Mouse (Mus musculus) heart, adult 8-10 months (tissue): ENCODE data around the gene Flt3l. TPM values are rescaled to one million over a fixed set of nuclear protein-coding genes. Genes with fewer than 3 reads are reported as not detected.
"Not testable (repeated sequence)": the region's sequence is repeated elsewhere in the genome, so short reads cannot be mapped to it uniquely, and the experiment has no call there.

Source experiments
- DNase-seq: peaks from one replicate; pipeline ENCODE4 v3.0.0; 2022; ENCODE audit warnings: low spot score
- total RNA-seq, 4 experiments: library from RNA; stranded (reverse); gene quantifications; 2 replicates each; pipeline ENCODE4 v1.2.4; 2022

Gene Flt3l
- total RNA-seq, 4 experiments from 2014 or later, result 6.1 to 7.9 (median 6.5) TPM

GRCm38 (mm10) chr7:45125144-45125600 lies 11.1 kb downstream of the Flt3l start:
- no peak for DNase-seq

- peak; percentile 99 for DNase-seq
Observed at GRCm38 (mm10) chr7:45124224-45125143, 11.7 kb downstream of the Flt3l start, which contains the start of gene Rps11. Rps11 (minus strand) TSS chr7:45124439.

DNA sequence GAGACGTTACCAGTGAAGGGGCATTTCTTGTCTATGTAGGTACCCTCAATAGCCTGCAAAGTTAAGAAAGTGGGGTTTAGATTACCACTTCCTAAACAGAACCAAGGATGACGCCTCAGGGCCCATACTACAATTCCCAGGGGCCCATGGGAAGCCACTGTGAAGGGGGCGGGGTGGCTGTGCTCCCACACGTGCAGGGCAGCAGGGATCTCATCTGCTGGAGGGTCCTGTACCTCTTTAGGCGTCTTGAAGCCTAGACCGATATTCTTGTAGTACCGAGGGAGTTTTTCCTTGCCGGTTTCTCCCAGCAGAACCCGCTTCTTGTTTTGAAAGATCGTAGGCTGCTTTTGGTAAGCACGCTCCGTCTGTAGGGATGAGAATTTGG lies 13.1 kb downstream of the Flt3l start:
- DNase-seq, result no peak

- DNase-seq, result no peak
Observed at GRCm38 (mm10) chr7:45122561-45123185, 13.6 kb downstream of the Flt3l start.

DNA sequence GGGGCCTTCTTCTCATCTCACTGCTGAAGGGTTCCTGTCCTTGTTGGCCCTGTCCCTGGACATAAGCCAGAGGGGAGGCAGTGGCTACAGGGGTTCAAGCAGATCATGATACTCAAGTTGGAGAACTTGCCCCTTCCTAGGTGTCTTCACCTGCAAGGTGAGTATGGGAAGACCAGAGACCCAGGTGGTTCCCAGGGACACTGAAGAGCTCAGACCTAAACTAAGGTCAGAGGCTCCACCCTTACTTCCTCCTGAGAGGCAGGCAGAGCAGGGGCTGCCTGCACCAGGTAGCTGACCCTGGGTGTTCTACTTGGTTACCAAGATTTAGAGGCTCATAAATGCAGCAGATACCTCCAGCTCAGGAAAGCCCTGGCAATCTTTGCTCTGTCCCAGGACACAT lies 14.3 kb downstream of the Flt3l start:
- DNase-seq, result no peak

DNA sequence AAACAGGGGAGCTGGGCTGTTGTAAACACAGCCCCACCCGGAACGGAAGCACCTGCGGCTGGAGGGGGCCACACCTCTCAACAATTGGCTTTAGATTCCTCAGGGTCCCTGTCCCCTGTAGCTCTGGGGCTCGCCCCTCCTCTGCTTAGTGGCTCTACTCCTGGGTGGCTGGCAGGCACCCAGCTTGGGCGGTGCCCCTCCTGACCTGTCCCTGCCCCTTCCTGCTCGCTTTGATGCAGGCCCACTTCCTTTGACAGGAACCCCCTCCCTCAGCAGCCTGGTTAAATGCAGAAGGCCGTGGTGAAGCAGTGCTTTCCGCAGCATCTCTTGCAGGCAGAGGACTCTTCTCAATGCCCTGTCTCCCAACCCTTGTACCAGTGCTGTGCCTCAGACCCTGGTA lies 14.8 kb downstream of the Flt3l start:
- peak; percentile 72 for DNase-seq

DNA sequence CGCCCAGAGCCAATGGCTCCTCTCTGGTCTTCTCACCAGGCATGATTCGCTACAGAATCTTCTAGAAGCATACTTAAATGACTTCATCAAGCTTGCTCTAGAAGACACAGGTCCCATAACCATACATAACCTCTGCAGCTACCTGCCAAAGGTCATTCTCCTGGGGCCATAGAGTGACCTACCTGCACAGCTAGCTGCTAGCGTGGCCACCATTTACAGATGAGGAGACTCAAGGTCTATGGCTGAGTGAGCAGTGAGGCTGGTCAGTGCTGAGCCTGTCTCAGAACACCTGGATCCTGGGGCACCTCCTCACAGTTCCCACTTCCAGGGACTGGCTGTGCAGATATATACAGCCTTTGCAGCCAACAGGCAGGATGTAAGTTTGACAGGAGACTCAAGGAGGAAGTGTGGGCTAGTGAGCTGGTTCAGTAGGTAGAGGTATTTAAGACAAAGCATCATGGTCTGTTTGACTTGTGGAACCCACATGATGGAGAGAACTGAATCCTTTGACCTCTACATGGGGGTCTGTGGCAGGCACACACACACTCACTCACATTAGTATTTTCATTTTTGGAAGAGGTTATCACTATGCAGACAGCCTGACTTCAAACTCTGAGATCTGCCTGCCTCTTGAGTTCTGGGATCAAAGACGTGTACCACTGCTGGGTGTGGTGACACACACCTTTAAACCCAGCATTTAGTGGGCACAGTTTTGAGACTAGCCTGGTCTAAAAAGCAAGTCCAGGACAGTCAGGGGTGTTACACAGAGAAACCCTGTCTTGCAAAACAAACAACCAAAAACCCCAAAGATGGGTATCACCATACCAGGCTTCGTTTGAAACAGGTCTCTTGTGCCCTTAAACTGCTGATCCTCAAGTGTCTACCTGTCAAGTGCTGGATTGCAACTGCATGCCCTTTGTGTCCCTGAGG lies 16.2 kb downstream of the Flt3l start:
- no peak for DNase-seq

GRCm38 (mm10) chr7:45118336-45118735 lies 17.9 kb downstream of the Flt3l start:
- DNase-seq, result no peak

- no peak for DNase-seq
Observed at GRCm38 (mm10) chr7:45117566-45117965, 18.7 kb downstream of the Flt3l start.

DNA sequence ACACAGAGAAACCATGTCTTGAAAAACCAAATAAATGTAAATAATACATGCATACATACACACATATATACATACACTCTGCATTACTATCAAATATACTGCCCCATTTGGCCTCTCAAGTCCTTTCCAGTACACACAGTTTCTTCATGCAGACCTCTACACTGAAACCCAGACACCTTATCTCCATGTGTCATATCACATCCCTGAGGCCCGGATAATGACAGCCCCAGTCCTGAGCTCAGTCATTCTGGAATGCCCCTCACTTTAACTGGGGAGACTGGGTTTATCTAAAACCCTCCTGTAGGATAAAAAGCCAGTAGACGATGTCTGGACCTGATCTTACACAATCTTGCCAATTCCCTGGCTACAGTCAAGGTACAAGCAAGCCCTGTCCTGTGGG lies 22.8 kb downstream of the Flt3l start:
- DNase-seq, result no peak

GRCm38 (mm10) chr7:45112529-45112928 lies 23.7 kb downstream of the Flt3l start:
- DNase-seq, result no peak

GRCm38 (mm10) chr7:45111940-45112339 lies 24.3 kb downstream of the Flt3l start:
- no peak for DNase-seq

DNA sequence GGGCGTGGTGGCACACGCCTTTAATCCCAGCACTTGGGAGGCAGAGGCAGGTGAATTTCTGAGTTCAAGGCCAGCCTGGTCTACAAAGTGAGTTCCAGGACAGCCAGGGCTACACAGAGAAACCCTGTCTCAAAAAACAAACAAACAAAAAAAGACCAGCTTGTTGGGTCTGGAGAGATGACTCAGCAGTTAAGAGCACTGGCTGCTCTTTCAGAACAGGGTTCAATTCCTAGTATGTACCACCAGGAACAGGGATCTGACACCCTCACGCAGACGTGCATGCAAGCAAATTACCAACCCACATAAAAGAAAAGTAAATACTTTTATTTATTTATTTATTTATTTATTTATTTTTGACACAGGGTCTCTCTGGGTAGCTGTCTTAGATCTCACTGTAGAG lies 26.1 kb downstream of the Flt3l start:
- DNase-seq, result not testable (repeated sequence)

- DNase-seq, result no peak
Observed at GRCm38 (mm10) chr7:45107052-45107645, 29.1 kb downstream of the Flt3l start.

DNA sequence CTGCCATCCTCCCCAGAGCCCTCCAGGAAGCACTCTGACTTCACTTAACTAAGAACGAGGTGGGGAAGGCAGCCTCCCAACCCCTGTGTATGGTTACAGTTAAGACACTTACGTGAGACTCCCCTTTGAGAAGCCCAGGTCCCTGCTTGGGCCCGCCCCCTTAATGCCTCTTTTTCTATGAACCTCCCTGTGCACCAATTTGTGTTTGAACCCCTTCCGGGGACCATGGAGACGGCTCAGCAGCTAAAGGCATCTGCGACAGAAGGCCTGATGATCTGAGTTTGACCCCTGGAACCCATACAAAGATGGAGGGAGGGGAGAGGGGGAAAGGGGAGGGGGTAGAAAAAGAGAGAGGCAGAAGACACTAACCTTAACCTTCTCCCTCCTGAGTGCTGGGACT lies 29.8 kb downstream of the Flt3l start:
- no peak for DNase-seq

- no peak for DNase-seq
Observed at GRCm38 (mm10) chr7:45105491-45105890, 30.7 kb downstream of the Flt3l start.

GRCm38 (mm10) chr7:45104941-45105340 lies 31.3 kb downstream of the Flt3l start:
- no peak for DNase-seq

DNA sequence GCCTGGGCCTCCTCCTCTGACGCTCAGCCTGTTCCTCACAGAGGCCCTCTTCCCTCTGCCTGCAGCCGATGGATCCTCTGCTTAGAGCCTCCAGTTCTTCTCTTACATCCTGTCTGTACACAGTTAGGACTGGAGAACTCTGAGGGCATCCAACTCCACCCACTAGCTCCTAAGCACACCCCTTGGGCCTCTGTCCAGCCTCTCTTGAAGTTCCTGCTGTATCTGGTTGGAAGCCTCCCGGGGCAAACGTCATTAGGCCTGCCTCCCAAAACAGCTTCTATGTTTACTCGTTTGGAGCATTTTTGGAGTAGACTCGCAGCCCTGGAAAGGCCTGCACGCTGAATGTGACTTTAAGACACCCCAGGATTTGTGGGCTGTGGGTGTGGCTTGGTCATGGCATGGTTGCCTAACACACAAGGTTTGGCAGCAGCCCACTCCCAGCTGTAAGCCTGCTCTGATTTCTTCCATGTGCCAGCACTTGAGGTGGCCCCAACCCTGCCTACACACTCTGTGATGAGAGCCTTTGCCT lies 32.5 kb downstream of the Flt3l start, which contains the start of gene Fcgrt:
Gene Fcgrt, minus strand, starts transcription at position 200 of the 529 bp plus-strand sequence.
- peak; percentile 98 for DNase-seq

DNA sequence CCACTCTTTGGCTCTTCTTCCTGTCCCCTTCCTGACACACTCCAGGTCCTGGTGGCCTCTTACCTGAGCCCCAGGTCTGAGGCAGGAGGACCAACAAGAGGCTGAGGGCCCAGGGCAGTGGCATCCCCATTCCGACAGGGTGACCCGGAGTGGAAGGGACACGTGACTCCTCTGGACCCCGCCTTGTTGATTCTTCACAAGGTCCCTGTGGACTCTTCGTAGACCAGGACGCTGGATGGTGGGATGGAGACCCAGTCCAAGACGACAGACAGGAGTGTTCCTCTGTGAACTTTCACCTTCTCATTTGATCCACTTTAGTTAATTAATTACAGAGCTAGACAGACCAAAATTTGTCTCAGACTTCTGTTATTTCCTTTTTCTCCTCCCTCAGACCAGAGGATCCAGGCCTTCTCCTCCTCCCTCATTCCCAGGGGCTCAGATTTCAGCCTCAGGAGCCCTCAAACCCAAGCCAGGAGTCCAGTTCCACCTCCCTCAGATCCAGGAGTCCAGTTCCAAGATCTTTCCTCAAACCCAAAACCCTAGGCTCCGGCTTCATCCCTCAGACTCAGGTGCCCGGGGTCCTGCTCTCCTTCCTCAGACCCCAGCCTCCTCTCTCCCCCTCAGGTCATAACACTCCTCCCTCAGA lies 33.2 kb downstream of the Flt3l start:
- no peak for DNase-seq

DNA sequence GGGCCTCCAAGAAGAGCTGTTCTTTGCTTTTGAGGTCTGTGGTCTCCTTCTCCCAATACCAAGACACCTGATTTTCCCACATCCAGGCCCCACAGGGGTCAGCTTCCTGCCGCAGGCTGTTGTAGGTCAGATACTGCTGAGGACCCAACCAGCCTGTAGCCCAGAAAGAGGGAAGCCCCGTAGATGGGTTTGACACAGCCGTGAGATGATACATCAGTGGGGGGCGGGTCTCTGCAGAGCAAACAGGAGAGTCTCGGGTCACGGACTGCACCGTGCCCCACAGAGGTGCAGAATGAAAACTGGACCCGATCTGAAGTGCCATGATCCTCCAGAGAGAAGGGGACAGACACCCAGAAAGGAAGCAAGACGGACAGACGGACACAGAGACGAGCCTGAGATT lies 33.8 kb downstream of the Flt3l start:
- no peak for DNase-seq
